Mouse (Mus musculus) heart, embryonic 12.5 days (tissue): ENCODE data around the gene Mospd3. TPM values are rescaled to one million over a fixed set of nuclear protein-coding genes. Genes with fewer than 3 reads are reported as not detected.
A peak's percentile ranks its signal among the peaks of the same experiment; 100 is the strongest.
"Not testable (repeated sequence)": the region's sequence is repeated elsewhere in the genome, so short reads cannot be mapped to it uniquely, and the experiment has no call there.

Experiments
- ATAC-seq: fragments of 200-750 bp; cut with Nextera tagmentation; 2 replicates; pipeline ENCODE4 v1.8.0; 2017; ENCODE audit warnings: moderate TSS enrichment, moderate library complexity; ENCODE audit not compliant: insufficient number of reproducible peaks, low FRiP score
- H3K27ac ChIP-seq: fragments of 300-500 bp; sonication (generic); 2 replicates; pipeline ENCODE4 v1.5.1; 2016; ENCODE audit warnings: mild to moderate bottlenecking, moderate library complexity; ENCODE audit not compliant: poor library complexity, severe bottlenecking
- H3K27me3 ChIP-seq: fragments of 300-500 bp; sonication (generic); replicated peaks from 2 replicates; pipeline ENCODE4 v1.6.1; 2016; ENCODE audit warnings: mild to moderate bottlenecking, moderate library complexity
- H3K36me3 ChIP-seq: fragments of 300-500 bp; sonication (generic); 2 replicates; pipeline ENCODE4 v1.6.1; 2016; ENCODE audit warnings: mild to moderate bottlenecking, moderate library complexity
- H3K4me1 ChIP-seq: fragments of 300-500 bp; sonication (generic); replicated peaks from 2 replicates; pipeline ENCODE4 v1.6.1; 2016; ENCODE audit warnings: mild to moderate bottlenecking
- H3K4me2 ChIP-seq: fragments of 300-500 bp; sonication (generic); 2 replicates; pipeline ENCODE4 v1.6.1; 2016; ENCODE audit warnings: mild to moderate bottlenecking, moderate library complexity
- H3K4me3 ChIP-seq: fragments of 300-500 bp; sonication (generic); 2 replicates; pipeline ENCODE4 v1.5.1; 2016; ENCODE audit warnings: mild to moderate bottlenecking
- H3K9ac ChIP-seq: fragments of 300-500 bp; sonication (generic); 2 replicates; pipeline ENCODE4 v1.6.1; 2016; ENCODE audit warnings: mild to moderate bottlenecking, moderate library complexity
- H3K9me3 ChIP-seq: fragments of 300-500 bp; sonication (generic); replicated peaks from 2 replicates; pipeline ENCODE4 v1.6.1; 2016; ENCODE audit warnings: mild to moderate bottlenecking, moderate library complexity
- WGBS: fragments of 180-500 bp; shearing (Covaris S2); methylation state at CpG from one replicate; pipeline ENCODE4 v1.1.7; 2016; 5-methylcytosine and 5-hydroxymethylcytosine counted together
- polyA plus RNA-seq: library from polyadenylated mRNA; unstranded; fragments of >200 nt; fragmentation: Nextera tagmentation; extraction: Ambion mirVana; gene quantifications from 2 replicates; pipeline ENCODE4 v1.2.1, GENCODE M21; 2016

Mospd3 gene
- polyA plus RNA-seq, 1 experiment from 2014 or later, result 18.7 TPM

DNA sequence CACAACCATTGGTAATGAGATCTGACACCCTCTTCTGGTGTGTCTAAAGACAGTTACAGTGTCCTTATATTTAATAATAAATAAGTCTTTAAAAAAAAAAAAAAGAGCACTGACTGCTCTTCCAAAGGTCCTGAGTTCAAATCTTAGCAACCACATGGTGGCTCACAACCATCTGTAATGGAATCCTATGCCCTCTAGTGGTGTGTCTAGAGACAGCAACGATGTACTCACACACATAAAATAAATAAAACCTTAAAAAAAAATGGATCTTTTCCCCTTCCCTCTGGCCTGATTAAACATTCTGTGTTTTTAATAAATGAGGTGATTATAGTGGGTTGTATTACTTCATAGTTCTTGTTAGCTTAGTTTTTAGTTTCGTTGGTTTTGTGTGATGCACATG lies 14.1 kb upstream of the Mospd3 start:
- not testable (repeated sequence) for H3K27ac ChIP-seq, H3K9me3 ChIP-seq, H3K36me3 ChIP-seq, H3K4me2 ChIP-seq, ATAC-seq, H3K9ac ChIP-seq, H3K4me3 ChIP-seq, H3K27me3 ChIP-seq
- WGBS, result 91% methylated on average over 2 of the region's 2 CpGs
- peaks cover 44% of the 10 kb centered on the region for H3K4me1 ChIP-seq

DNA sequence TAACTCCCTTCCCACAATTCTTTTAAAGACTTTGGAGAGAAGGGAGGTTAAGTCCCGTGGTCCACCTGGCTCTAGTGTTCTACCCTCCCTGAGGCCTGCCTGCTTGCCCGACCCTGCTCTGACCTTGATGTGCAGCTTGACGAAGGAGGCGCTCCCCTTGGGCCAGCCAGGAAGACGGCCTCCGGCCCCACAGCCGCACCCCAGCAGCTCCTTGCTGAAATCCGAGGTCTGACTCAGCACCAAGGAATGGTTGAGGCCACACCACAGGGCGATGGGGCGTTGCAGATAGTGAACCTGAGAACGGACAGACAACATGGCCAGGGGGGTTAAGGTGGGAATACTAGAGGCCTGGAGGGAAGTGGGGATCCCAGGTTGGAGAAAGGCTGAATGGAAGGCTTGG lies 12.7 kb upstream of the Mospd3 start, which contains the start of gene Pcolce:
Gene Pcolce (minus strand): TSS at position 235 of the 400 bp plus-strand sequence.
- Histone ChIP-seq H3K4me1 (peaks cover 54% of the 10 kb centered on the region), H3K4me3 (no peak within 1 kb of the TSS), H3K27me3 (0 out of 2 replicates have a peak, but pooled peaks cover 1% of the 10 kb centered on the region), H3K27ac (peak within 1 kb of the TSS; percentile 56), H3K36me3 (no peaks in the 10 kb centered on the region; the same call in 1 of the 2 replicates), H3K9ac (peak within 1 kb of the TSS; percentile 47; the same call in 1 of the 2 replicates), H3K4me2 (no peak within 1 kb of the TSS), H3K9me3 (no peaks in the 10 kb centered on the region)
- ATAC-seq, result no peak
- 26% methylated on average over 11 of the region's 11 CpGs for WGBS

DNA sequence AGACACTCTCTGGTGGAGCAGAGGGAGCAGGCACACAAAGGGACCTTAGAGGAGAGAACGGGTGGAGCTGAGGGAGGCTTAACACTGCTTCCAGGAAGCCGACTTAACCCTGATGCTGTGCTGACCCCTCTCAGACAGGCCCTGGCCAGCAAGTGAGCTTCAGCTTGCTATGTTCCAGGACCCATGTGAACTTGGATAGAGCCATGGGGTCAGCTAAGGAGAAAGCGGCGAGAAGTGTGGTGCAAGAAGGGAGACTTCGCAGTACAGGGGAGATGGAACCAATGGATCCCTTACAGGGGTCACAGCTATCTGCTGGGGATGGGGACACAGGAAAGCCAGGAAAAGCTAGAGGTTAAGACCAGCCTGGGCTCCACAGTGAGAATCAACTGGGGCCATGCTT lies 12.2 kb upstream of the Mospd3 start:
- Histone ChIP-seq H3K9me3 (no peaks in the 10 kb centered on the region), H3K27ac (0 out of 2 replicates have a peak overlapping the region, but pooled peaks have one; percentile 56), H3K4me2 (no peak overlapping the region), H3K27me3 (0 out of 2 replicates have a peak, but pooled peaks cover 6% of the 10 kb centered on the region), H3K4me1 (peaks cover 59% of the 10 kb centered on the region), H3K4me3 (no peak overlapping the region), H3K9ac (no peak overlapping the region), H3K36me3 (peaks cover 2% of the 10 kb centered on the region; the same call in 1 of the 2 replicates)
- ATAC-seq, result no peak
- 72% methylated on average over 5 of the region's 5 CpGs for WGBS

DNA sequence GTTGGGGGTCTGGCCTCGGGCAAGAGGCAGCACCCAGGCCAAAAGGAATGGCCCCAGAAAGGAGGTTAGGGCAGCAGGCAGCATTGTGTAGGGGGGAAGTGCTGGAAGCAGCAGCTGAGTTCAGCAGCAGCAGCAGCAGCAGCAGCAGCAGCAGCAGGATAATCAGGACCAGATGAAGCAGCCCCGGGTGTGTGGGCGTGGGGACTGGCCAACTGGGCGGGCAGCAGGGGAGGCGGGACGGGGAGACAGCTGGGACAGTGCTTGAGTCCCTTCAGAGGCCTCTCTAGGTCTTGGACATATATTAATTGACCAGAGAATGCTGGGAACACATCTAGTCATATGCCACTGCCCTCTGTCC lies 10.4 kb upstream of the Mospd3 start:
- Histone ChIP-seq H3K4me3 (peak overlapping the region; percentile 42), H3K27me3 (peaks cover 15% of the 10 kb centered on the region), H3K9ac (peak overlapping the region; percentile 68), H3K4me1 (peaks cover 63% of the 10 kb centered on the region), H3K4me2 (peak overlapping the region; percentile 64), H3K36me3 (peaks cover 21% of the 10 kb centered on the region), H3K9me3 (no peaks in the 10 kb centered on the region), H3K27ac (peak overlapping the region; percentile 95)
- ATAC-seq, result peak; percentile 46
- WGBS, result 8% methylated on average over 6 of the region's 6 CpGs

DNA sequence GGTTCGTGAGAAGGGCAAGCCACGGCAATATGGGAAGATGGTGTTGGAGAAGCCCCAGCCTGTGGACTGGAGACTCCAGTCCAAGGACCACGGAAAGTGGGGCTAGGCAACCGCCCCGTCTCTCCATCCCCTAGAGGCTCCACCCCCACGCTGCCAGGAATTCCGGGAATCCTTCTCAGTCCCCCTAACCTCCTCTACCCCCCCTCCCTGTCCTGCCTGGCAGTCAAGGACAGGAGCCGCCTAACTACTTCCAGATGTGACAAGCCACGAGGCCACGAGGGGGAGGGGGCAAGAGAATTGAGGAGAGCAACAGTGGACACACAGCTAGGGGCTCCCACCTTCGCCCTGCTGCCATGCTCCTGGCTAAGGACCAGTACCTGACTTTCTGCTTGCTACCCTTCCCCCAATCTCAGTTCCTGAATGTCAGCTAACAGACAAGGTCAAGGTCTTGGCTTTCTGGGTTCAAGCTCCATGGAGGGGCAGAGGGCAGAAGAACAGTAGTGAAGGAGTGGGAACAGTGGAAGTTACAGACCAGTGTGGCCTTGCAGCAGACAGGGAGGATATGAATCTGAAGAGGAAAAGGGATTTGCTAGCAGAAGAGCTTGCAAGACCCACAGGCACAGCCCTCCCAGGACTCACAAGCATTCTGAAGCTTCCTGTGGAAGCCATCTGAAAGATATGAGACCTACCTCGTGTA lies 9.8 kb upstream of the Mospd3 start:
- H3K9ac ChIP-seq, result peak overlapping the region; percentile 68
- peak overlapping the region; percentile 95 for H3K27ac ChIP-seq
- WGBS, result 2% methylated on average over 12 of the region's 12 CpGs
- H3K4me2 ChIP-seq, result peak overlapping the region; percentile 64
- H3K36me3 ChIP-seq, result peaks cover 26% of the 10 kb centered on the region
- H3K27me3 ChIP-seq, result peaks cover 15% of the 10 kb centered on the region
- H3K4me1 ChIP-seq, result peaks cover 63% of the 10 kb centered on the region
- ATAC-seq, result peak; percentile 54
- H3K9me3 ChIP-seq, result no peaks in the 10 kb centered on the region
- peak overlapping the region; percentile 42 for H3K4me3 ChIP-seq

DNA sequence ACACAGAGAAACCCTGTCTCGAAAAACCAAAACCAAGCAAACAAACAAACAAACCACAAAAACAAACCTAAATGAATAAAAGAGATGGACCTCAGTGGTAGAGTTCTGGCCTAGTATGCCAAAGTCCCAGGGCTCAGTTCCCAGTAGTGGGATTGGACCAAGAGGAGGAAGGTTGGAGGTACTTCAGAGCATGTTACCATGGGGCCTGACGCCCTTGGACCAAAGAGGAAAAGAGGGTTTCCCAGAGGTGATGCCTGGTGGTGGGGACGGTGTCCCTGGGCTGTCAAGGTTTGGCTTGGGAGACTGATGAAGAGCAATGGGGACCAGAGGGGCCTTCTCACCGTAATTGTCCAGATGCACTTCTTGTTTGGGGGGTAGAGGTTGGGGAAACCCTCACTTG lies 9.2 kb upstream of the Mospd3 start:
- H3K36me3 ChIP-seq, result peaks cover 32% of the 10 kb centered on the region
- H3K27ac ChIP-seq, result peak overlapping the region; percentile 95
- H3K4me1 ChIP-seq, result peaks cover 63% of the 10 kb centered on the region
- peak overlapping the region; percentile 39; the same call in 1 of the 2 replicates for H3K9ac ChIP-seq
- no peaks in the 10 kb centered on the region for H3K9me3 ChIP-seq
- ATAC-seq, result no peak
- peak overlapping the region; percentile 64 for H3K4me2 ChIP-seq
- peaks cover 15% of the 10 kb centered on the region for H3K27me3 ChIP-seq
- WGBS, result 57% methylated on average over 4 of the region's 4 CpGs
- H3K4me3 ChIP-seq, result peak overlapping the region; percentile 42

DNA sequence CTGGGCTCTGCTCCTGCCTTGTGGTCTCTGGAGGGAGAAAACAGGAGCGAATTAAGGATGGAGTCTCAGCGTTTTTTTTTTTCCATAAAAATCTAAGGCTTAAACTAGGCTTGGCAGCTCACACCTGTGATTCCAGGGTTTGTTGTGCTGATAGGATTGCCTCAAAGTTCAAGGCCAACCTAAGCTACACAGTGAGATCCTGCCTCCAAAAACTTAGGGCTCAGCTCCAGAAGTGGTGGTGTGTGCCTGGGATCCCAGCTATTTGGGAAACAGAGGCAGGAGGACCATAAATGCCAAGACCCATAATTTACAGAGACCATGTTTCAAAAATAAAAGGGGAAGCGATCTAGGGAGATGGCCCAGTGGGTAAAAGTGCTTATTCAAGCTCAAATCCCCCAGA lies 8.4 kb upstream of the Mospd3 start:
- peaks cover 15% of the 10 kb centered on the region for H3K27me3 ChIP-seq
- no peaks in the 10 kb centered on the region for H3K9me3 ChIP-seq
- 59% methylated on average over 3 of the region's 3 CpGs for WGBS
- peak overlapping the region; percentile 64 for H3K4me2 ChIP-seq
- no peak overlapping the region for H3K27ac ChIP-seq
- no peak overlapping the region for H3K4me3 ChIP-seq
- no peak for ATAC-seq
- H3K9ac ChIP-seq, result no peak overlapping the region
- H3K36me3 ChIP-seq, result peaks cover 38% of the 10 kb centered on the region
- H3K4me1 ChIP-seq, result peaks cover 63% of the 10 kb centered on the region

DNA sequence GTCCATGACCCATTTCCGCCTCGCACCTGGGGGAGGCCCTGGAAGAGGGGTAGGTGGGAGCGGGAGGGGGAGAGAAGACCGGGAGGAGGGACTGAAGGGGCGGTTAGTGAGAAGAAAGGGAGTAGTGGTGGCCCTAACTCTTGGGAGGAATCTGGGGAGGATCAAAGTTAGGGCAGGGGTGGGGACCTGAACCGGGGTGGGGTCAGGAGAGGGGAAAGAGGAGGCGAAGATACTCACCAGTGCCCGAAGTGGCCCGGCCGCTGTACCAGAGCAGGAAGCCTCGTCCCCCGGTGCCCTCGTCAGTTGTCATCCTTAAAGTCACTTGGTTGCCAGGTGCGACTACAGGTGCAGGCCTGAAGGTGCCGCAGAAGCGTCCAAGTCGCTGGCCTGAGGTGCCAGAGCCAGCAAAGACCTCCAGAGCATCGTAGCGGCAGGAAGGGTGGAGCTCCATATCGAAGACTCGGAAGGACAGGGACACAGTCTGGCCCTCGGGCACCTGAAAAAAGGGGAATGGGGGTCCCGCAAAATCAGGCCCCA lies 7.9 kb upstream of the Mospd3 start:
- Histone ChIP-seq H3K4me1 (peaks cover 57% of the 10 kb centered on the region), H3K36me3 (peaks cover 43% of the 10 kb centered on the region), H3K27ac (no peak overlapping the region), H3K4me3 (peak overlapping the region; percentile 31), H3K9ac (peak overlapping the region; percentile 64), H3K27me3 (peaks cover 15% of the 10 kb centered on the region), H3K4me2 (peak overlapping the region; percentile 62), H3K9me3 (no peaks in the 10 kb centered on the region)
- no peak for ATAC-seq
- 26% methylated on average over 23 of the region's 23 CpGs for WGBS

DNA sequence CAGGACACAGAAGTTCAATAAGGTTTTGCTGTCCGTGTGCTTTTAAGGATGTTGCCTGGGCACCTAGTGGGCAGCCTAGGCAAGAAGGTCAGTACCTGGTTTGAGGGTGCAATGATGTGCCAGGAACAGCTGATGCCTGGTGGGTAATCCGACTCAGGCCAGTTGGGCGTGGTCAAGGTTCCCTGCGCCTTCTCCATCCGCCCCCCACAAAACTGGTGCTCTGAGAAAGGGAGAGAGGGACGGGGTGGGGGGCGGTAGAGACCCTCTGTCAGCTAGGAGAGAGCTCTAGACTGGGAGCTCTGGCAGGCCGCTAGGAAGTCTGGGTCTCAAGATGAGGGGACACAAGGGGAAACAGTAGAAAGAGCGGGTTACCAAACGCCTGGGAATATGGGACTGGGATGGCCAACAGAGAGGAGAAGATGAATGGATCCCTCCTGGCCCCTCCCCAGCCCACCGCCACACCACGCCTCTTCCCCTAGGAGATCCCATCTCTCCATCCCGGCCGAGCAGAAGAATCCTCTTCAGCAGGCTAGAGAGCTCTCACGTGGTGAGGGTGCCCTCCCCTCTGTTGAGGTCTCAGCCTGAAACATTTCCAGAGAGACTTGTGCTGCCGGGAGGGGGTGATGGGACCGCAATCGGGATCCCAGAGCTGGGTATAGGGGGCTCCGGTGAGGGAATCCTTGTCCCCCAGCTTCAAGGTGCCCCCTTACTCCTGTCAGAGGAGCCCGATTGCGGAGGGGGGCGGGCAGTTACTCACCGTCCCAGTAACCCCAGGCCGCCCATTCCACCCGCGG lies 7.2 kb upstream of the Mospd3 start:
- Histone ChIP-seq H3K9ac (peak overlapping the region; percentile 64), H3K27ac (no peak overlapping the region), H3K36me3 (peaks cover 43% of the 10 kb centered on the region), H3K4me1 (peaks cover 51% of the 10 kb centered on the region), H3K27me3 (peaks cover 15% of the 10 kb centered on the region), H3K4me2 (peak overlapping the region; percentile 62), H3K4me3 (peak overlapping the region; percentile 31; the same call in 1 of the 2 replicates), H3K9me3 (no peaks in the 10 kb centered on the region)
- no peak for ATAC-seq
- WGBS, result 28% methylated on average over 26 of the region's 26 CpGs

DNA sequence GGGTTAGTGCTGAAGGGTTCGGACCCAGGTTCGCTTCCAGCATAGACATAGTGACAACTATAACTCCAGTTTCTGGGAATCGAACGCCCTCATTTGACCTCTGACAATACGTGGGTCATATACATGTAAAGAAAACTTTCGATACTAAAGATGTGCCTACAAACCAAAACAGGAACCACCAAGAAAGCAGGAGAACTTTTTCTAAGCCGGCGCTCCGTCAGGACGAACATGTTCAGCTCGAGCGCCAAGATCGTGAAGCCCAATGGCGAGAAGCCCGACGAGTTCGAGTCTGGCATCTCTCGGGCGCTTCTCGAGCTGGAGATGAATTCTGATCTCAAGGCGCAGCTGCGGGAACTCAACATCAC lies 489 bp upstream of the Mospd3 start:
- Histone ChIP-seq H3K36me3 (peaks cover 38% of the 10 kb centered on the region), H3K4me2 (peak overlapping the region; percentile 98), H3K9ac (peak overlapping the region; percentile 63), H3K4me3 (peak overlapping the region; percentile 83), H3K9me3 (no peaks in the 10 kb centered on the region), H3K27me3 (no peaks in the 10 kb centered on the region), H3K4me1 (peaks cover 20% of the 10 kb centered on the region), H3K27ac (peak overlapping the region; percentile 45)
- under 1% methylated on average over 22 of the region's 22 CpGs for WGBS
- ATAC-seq, result no peak

DNA sequence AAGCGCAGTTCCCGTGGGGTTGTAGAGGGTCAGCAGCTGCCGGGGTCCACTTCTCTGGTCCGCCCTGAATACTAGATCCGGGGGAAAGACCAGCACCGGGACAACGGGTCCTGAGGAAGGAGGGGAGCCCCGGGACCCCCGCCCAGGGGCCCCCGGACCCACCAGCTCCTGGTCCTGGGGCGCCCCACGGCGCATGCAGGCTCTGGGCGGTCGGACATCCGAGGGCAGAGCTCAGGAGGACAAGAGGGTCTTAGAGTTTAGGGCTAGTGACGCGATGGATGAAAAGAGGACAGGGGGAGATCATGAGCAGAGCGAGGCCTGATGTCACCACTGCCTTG lies 608 bp downstream of the Mospd3 start:
- Histone ChIP-seq H3K27ac (peak overlapping the region; percentile 84), H3K9me3 (no peaks in the 10 kb centered on the region), H3K9ac (peak overlapping the region; percentile 90), H3K27me3 (no peaks in the 10 kb centered on the region), H3K36me3 (peaks cover 27% of the 10 kb centered on the region), H3K4me2 (peak overlapping the region; percentile 98), H3K4me3 (peak overlapping the region; percentile 83), H3K4me1 (peaks cover 20% of the 10 kb centered on the region)
- peak; percentile 61 for ATAC-seq
- WGBS, result 4% methylated on average over 19 of the region's 19 CpGs
